Mouse (Mus musculus): Measurements from ENCODE around the gene Nrg3. TPM values are rescaled to one million over a fixed set of nuclear protein-coding genes. Genes with fewer than 3 reads are reported as not detected.

The Nrg3 gene
- polyA plus RNA-seq, 1 experiment from 2014 or later: 15.9 TPM

DNA sequence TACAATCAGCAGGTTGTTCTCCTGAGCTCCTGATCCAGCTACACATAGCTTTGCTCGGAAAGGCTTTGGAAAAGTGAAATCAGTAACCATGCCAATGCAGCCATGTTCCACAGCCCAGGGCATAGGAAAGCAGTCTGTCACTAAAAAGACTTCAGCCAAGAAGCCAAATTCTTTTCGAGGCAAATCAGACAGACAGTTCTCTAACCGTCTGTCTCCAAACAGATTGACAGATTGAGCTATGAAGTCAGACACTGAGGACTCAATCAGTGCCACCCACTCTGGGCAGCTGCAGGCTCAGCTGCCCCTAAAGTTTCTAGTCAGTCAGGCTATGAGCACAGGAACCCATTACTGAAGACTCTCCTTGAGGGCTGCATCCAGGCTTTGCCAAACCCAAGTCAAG lies 429.1 kb downstream of the Nrg3 start:
- Histone ChIP-seq H3K4me3 (replicated peaks; ENCODE audit: low read length) (no peak overlapping the region), H3K27ac (no peak overlapping the region; the same call in 1 of the 2 replicates), H3K4me2 (replicated peaks) (no peak overlapping the region), H3K36me3 (replicated peaks; ENCODE audit: control insufficient read depth, insufficient read depth) (no peaks in the 10 kb centered on the region), H3K9me3 (ENCODE audit: control insufficient read depth, low read length) (no peaks in the 10 kb centered on the region), H3K9ac (no peak overlapping the region), H3K4me1 (replicated peaks; ENCODE audit: control insufficient read depth, insufficient read depth, low read length) (no peaks in the 10 kb centered on the region), H3K27me3 (ENCODE audit: control insufficient read depth, insufficient read depth, low read length) (no peaks in the 10 kb centered on the region)
- 65% methylated on average over 3 of the region's 3 CpGs for WGBS
- no peak for DNase-seq (ENCODE audit: low spot score)
- ATAC-seq (ENCODE audit: low FRiP score): peak; percentile 53; the same call in 1 of the 2 replicates

GRCm38 (mm10) chr14:39043384-39043783 lies 429.5 kb downstream of the Nrg3 start:
- DNase-seq (ENCODE audit: low spot score) (no peak), ATAC-seq (ENCODE audit: low FRiP score) (no peak)
- H3K4me1 ChIP-seq (replicated peaks; ENCODE audit: control insufficient read depth, insufficient read depth, low read length): no peaks in the 10 kb centered on the region
- H3K9ac ChIP-seq: no peak overlapping the region
- H3K27ac ChIP-seq: no peak overlapping the region
- H3K36me3 ChIP-seq (replicated peaks; ENCODE audit: control insufficient read depth, insufficient read depth): no peaks in the 10 kb centered on the region
- H3K4me2 ChIP-seq (replicated peaks): no peak overlapping the region
- WGBS: 53% methylated on average over 5 of the region's 5 CpGs
- H3K4me3 ChIP-seq (replicated peaks; ENCODE audit: low read length): no peak overlapping the region
- no peaks in the 10 kb centered on the region for H3K27me3 ChIP-seq (ENCODE audit: control insufficient read depth, insufficient read depth, low read length)
- no peaks in the 10 kb centered on the region for H3K9me3 ChIP-seq (ENCODE audit: control insufficient read depth, low read length)

DNA sequence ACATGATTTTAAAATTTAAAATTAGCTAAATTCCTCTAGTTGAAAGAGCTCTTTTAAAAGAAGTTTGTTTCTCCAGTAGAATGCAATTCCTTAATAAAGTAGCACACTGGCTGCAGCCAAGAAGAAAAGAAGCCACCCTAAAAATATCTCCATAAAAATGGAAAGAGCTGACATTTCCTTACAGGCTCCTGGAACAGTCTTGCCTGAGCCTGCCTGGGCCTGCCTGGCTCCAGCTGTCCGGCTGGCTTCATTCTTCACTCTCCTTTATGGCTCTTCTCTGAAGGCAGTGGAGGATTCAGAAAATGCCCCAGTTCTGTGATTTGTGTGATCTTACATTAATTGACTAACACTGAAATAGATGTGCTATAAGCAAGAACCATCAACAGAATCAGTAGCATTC lies 433.8 kb downstream of the Nrg3 start:
- Histone ChIP-seq H3K27ac (no peak overlapping the region), H3K36me3 (replicated peaks; ENCODE audit: control insufficient read depth, insufficient read depth) (no peaks in the 10 kb centered on the region), H3K4me1 (replicated peaks; ENCODE audit: control insufficient read depth, insufficient read depth, low read length) (no peaks in the 10 kb centered on the region), H3K9me3 (ENCODE audit: control insufficient read depth, low read length) (no peaks in the 10 kb centered on the region), H3K4me2 (replicated peaks) (no peak overlapping the region), H3K27me3 (ENCODE audit: control insufficient read depth, insufficient read depth, low read length) (no peaks in the 10 kb centered on the region), H3K4me3 (replicated peaks; ENCODE audit: low read length) (no peak overlapping the region), H3K9ac (no peak overlapping the region)
- WGBS: 87% methylated on average over 1 of the region's 1 CpGs
- ATAC-seq (ENCODE audit: low FRiP score): no peak
- no peak for DNase-seq (ENCODE audit: low spot score)

DNA sequence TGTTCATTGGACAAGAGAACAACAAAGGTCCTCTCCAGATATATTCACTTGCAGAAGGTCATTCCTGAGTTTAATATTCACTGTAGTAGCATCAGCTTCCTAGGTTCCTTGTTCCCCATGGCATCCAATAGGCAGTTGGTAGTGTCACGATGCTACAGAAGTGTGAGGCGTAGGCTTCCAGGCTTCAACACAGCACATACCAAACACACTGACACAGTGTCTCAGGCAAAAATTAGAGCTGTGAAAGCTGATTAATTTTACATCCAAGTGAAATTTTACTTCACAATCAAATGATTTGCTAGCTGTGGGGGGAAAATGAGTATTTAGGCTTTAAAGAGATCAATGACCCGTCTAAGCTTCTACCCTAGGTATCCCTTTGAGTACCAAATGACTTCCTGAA lies 438.4 kb downstream of the Nrg3 start:
- Histone ChIP-seq H3K9me3 (ENCODE audit: control insufficient read depth, low read length) (no peaks in the 10 kb centered on the region), H3K9ac (no peak overlapping the region), H3K4me3 (replicated peaks; ENCODE audit: low read length) (no peak overlapping the region), H3K4me1 (replicated peaks; ENCODE audit: control insufficient read depth, insufficient read depth, low read length) (no peaks in the 10 kb centered on the region), H3K27me3 (ENCODE audit: control insufficient read depth, insufficient read depth, low read length) (no peaks in the 10 kb centered on the region), H3K36me3 (replicated peaks; ENCODE audit: control insufficient read depth, insufficient read depth) (no peaks in the 10 kb centered on the region), H3K4me2 (replicated peaks) (no peak overlapping the region), H3K27ac (no peak overlapping the region)
- DNase-seq (ENCODE audit: low spot score) (no peak), ATAC-seq (ENCODE audit: low FRiP score) (no peak)
- WGBS: 96% methylated on average over 3 of the region's 3 CpGs

- Histone ChIP-seq H3K27me3 (ENCODE audit: control insufficient read depth, insufficient read depth, low read length) (no peaks in the 10 kb centered on the region), H3K9me3 (ENCODE audit: control insufficient read depth, low read length) (no peaks in the 10 kb centered on the region), H3K4me2 (replicated peaks) (no peak overlapping the region), H3K36me3 (replicated peaks; ENCODE audit: control insufficient read depth, insufficient read depth) (no peaks in the 10 kb centered on the region), H3K27ac (no peak overlapping the region), H3K4me1 (replicated peaks; ENCODE audit: control insufficient read depth, insufficient read depth, low read length) (no peaks in the 10 kb centered on the region), H3K9ac (no peak overlapping the region), H3K4me3 (replicated peaks; ENCODE audit: low read length) (no peak overlapping the region)
- WGBS: 95% methylated on average over 2 of the region's 2 CpGs
- no peak for ATAC-seq (ENCODE audit: low FRiP score)
- no peak for DNase-seq (ENCODE audit: low spot score)
Measured at GRCm38 (mm10) chr14:39023065-39023464, 449.8 kb downstream of the Nrg3 start.

DNA sequence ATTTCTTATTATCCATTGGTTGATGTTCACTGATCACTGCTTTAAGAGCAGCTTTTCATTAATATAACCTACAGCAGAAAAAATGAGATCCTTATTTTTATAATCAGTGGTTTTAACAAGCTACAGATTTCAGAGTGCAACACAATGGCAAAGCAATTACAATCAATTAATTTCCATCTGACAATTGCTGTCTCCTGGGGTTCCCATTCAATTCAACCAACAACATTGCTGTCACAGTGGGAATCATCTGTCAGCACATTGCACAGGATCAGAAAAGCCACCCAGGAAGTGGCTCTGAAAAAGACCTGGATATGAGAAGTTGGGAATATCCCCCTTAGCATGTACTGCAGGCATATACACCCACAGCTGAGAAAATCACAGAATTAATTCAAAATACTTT lies 458.8 kb downstream of the Nrg3 start:
- 0 out of 2 replicates have a peak, but pooled peaks cover 6% of the 10 kb centered on the region for H3K4me1 ChIP-seq (replicated peaks; ENCODE audit: control insufficient read depth, insufficient read depth, low read length)
- no peak overlapping the region for H3K4me3 ChIP-seq (replicated peaks; ENCODE audit: low read length)
- DNase-seq (ENCODE audit: low spot score) (no peak), ATAC-seq (ENCODE audit: low FRiP score) (no peak)
- H3K36me3 ChIP-seq (replicated peaks; ENCODE audit: control insufficient read depth, insufficient read depth): no peaks in the 10 kb centered on the region
- no peak overlapping the region for H3K27ac ChIP-seq
- H3K9me3 ChIP-seq (ENCODE audit: control insufficient read depth, low read length): 0 out of 2 replicates have a peak, but pooled peaks cover 3% of the 10 kb centered on the region
- H3K27me3 ChIP-seq (ENCODE audit: control insufficient read depth, insufficient read depth, low read length): no peaks in the 10 kb centered on the region
- no peak overlapping the region for H3K9ac ChIP-seq
- H3K4me2 ChIP-seq (replicated peaks): no peak overlapping the region

DNA sequence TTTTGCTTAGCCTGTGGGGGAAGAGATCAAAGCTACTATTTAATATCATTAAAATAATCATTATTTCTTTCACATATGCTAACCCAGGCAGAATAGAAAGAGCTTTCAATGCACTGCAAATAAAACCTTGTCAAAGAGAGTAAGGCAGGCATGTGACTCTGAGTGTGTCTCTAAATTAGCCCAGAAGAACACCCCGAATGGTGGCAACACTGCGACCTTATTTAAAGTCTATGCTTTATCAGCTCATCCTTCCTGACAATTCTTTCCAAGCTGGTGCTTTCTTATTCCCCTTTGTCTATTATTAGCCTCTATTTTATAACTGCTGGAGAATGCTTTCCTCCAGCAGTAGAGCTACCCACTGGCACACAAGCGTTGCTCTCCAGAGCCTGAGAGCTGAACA lies 475.0 kb downstream of the Nrg3 start:
- H3K4me2 ChIP-seq (replicated peaks): no peak overlapping the region
- H3K4me1 ChIP-seq (replicated peaks; ENCODE audit: control insufficient read depth, insufficient read depth, low read length): no peaks in the 10 kb centered on the region
- H3K36me3 ChIP-seq (replicated peaks; ENCODE audit: control insufficient read depth, insufficient read depth): no peaks in the 10 kb centered on the region
- ATAC-seq (ENCODE audit: low FRiP score): no peak
- 67% methylated on average over 3 of the region's 3 CpGs for WGBS
- H3K4me3 ChIP-seq (replicated peaks; ENCODE audit: low read length): no peak overlapping the region
- no peak overlapping the region for H3K27ac ChIP-seq
- no peaks in the 10 kb centered on the region for H3K27me3 ChIP-seq (ENCODE audit: control insufficient read depth, insufficient read depth, low read length)
- H3K9me3 ChIP-seq (ENCODE audit: control insufficient read depth, low read length): no peaks in the 10 kb centered on the region
- no peak overlapping the region for H3K9ac ChIP-seq
- DNase-seq (ENCODE audit: low spot score): no peak

DNA sequence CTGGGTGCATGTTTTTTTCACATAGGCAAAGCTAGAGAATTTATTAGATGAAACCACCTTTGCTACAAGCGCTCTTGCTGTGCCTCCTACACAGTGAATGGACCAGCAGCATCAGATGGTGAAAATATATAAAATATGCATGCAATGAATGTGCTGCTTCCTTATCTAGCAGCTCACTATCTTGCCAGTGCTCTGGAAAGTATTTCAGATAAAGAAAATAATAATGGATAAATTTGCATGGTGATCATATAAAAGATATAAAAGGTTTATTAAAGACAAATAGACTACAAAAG lies 480.4 kb downstream of the Nrg3 start:
- Histone ChIP-seq H3K36me3 (replicated peaks; ENCODE audit: control insufficient read depth, insufficient read depth) (no peaks in the 10 kb centered on the region), H3K27me3 (ENCODE audit: control insufficient read depth, insufficient read depth, low read length) (no peaks in the 10 kb centered on the region), H3K27ac (no peak overlapping the region), H3K9me3 (ENCODE audit: control insufficient read depth, low read length) (no peaks in the 10 kb centered on the region), H3K4me2 (replicated peaks) (no peak overlapping the region), H3K9ac (no peak overlapping the region), H3K4me3 (replicated peaks; ENCODE audit: low read length) (no peak overlapping the region), H3K4me1 (replicated peaks; ENCODE audit: control insufficient read depth, insufficient read depth, low read length) (no peaks in the 10 kb centered on the region)
- 0 out of 2 replicates have a peak, but pooled peaks have one; percentile 34 for ATAC-seq (ENCODE audit: low FRiP score)
- no peak for DNase-seq (ENCODE audit: low spot score)
- WGBS: 81% methylated on average over 1 of the region's 1 CpGs

GRCm38 (mm10) chr14:38991847-38992573 lies 480.9 kb downstream of the Nrg3 start:
- WGBS: 61% methylated on average over 7 of the region's 7 CpGs
- H3K4me1 ChIP-seq (replicated peaks; ENCODE audit: control insufficient read depth, insufficient read depth, low read length): no peaks in the 10 kb centered on the region
- H3K4me3 ChIP-seq (replicated peaks; ENCODE audit: low read length): no peak overlapping the region
- H3K27me3 ChIP-seq (ENCODE audit: control insufficient read depth, insufficient read depth, low read length): no peaks in the 10 kb centered on the region
- DNase-seq (ENCODE audit: low spot score) (peak; percentile 61), ATAC-seq (ENCODE audit: low FRiP score) (0 out of 2 replicates have a peak, but pooled peaks have one; percentile 31)
- no peak overlapping the region for H3K4me2 ChIP-seq (replicated peaks)
- no peak overlapping the region for H3K9ac ChIP-seq
- no peaks in the 10 kb centered on the region for H3K36me3 ChIP-seq (replicated peaks; ENCODE audit: control insufficient read depth, insufficient read depth)
- H3K27ac ChIP-seq: no peak overlapping the region
- H3K9me3 ChIP-seq (ENCODE audit: control insufficient read depth, low read length): no peaks in the 10 kb centered on the region

DNA sequence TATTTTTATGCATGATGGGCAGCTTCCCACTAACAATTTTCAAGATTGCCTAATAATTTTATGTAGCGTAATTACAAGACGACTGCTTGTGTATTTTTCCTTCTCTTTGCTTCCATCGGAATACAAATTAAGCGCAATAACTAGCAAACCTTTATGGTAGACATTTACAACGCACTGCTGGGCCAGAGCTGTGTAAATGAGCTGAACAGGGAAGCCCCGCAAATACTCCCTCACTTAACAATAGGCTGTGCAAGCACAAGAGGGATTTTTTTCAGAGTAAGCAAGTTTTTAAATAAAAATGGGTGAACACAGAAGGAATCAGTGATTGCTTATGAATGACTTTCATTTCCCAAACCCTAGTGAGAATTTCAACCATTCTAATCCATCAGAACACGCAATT lies 513.5 kb downstream of the Nrg3 start:
- no peaks in the 10 kb centered on the region for H3K9me3 ChIP-seq (ENCODE audit: control insufficient read depth, low read length)
- no peaks in the 10 kb centered on the region for H3K36me3 ChIP-seq (replicated peaks; ENCODE audit: control insufficient read depth, insufficient read depth)
- no peak overlapping the region for H3K4me2 ChIP-seq (replicated peaks)
- H3K27ac ChIP-seq: 0 out of 2 replicates have a peak overlapping the region, but pooled peaks have one; percentile 20
- WGBS: 76% methylated on average over 7 of the region's 7 CpGs
- ATAC-seq (ENCODE audit: low FRiP score) (no peak), DNase-seq (ENCODE audit: low spot score) (no peak)
- H3K4me3 ChIP-seq (replicated peaks; ENCODE audit: low read length): no peak overlapping the region
- no peaks in the 10 kb centered on the region for H3K4me1 ChIP-seq (replicated peaks; ENCODE audit: control insufficient read depth, insufficient read depth, low read length)
- H3K9ac ChIP-seq: no peak overlapping the region
- no peaks in the 10 kb centered on the region for H3K27me3 ChIP-seq (ENCODE audit: control insufficient read depth, insufficient read depth, low read length)

Data from hindbrain, embryonic 14.5 days (tissue).